Mouse (Mus musculus) intestine, embryonic 16.5 days (tissue): ENCODE data around the gene Retreg2. TPM values are rescaled to one million over a fixed set of nuclear protein-coding genes. Genes with fewer than 3 reads are reported as not detected.

ENCODE experiments used
- ATAC-seq: fragments of 200-750 bp; cut with Nextera tagmentation; 2 replicates; pipeline ENCODE4 v1.8.0; 2017; ENCODE audit warnings: moderate TSS enrichment, moderate library complexity
- H3K27ac ChIP-seq: fragments of 300-500 bp; sonication (generic); 2 replicates; pipeline ENCODE4 v1.5.1; 2014; ENCODE audit warnings: mild to moderate bottlenecking, low read length
- H3K27me3 ChIP-seq: fragments of 300-500 bp; sonication (generic); replicated peaks from 2 replicates; pipeline ENCODE4 v1.6.1; 2014; ENCODE audit warnings: low read length, control low read depth, mixed read lengths; ENCODE audit not compliant: control insufficient read depth, insufficient read depth
- H3K36me3 ChIP-seq: fragments of 300-500 bp; sonication (generic); 2 replicates; pipeline ENCODE4 v1.6.1; 2014; ENCODE audit warnings: low read length, control low read depth; ENCODE audit not compliant: control insufficient read depth, insufficient read depth
- H3K4me1 ChIP-seq: fragments of 300-500 bp; sonication (generic); 2 replicates; pipeline ENCODE4 v1.6.1; 2014; ENCODE audit warnings: low read length, control low read depth, mixed read lengths; ENCODE audit not compliant: control insufficient read depth, insufficient read depth
- H3K4me2 ChIP-seq: fragments of 300-500 bp; sonication (generic); 2 replicates; pipeline ENCODE4 v1.6.1; 2014; ENCODE audit warnings: low read depth, low read length, control low read depth
- H3K4me3 ChIP-seq: fragments of 300-500 bp; sonication (generic); 2 replicates; pipeline ENCODE4 v1.5.1; 2014; ENCODE audit warnings: mild to moderate bottlenecking, low read length
- H3K9ac ChIP-seq: fragments of 300-500 bp; sonication (generic); 2 replicates; pipeline ENCODE4 v1.6.1; 2014; ENCODE audit warnings: low read depth, low read length
- H3K9me3 ChIP-seq: fragments of 300-500 bp; sonication (generic); 2 replicates; pipeline ENCODE4 v1.6.1; 2016; ENCODE audit warnings: low read length, control low read depth; ENCODE audit not compliant: control insufficient read depth
- WGBS: fragments of 180-500 bp; shearing (Covaris S2); extraction: QIAGEN DNeasy Blood & Tissue Kit; methylation state at CpG from one replicate; pipeline ENCODE4 v1.1.7; 2014; 5-methylcytosine and 5-hydroxymethylcytosine counted together
- polyA plus RNA-seq: library from polyadenylated mRNA; unstranded; fragments of >200 nt; fragmentation: Nextera tagmentation; extraction: Ambion mirVana; gene quantifications from 2 replicates; pipeline ENCODE4 v1.2.1, GENCODE M21; 2015

Gene Retreg2
- 44.7 and 50.8 TPM in 2 replicates for polyA plus RNA-seq

- Histone ChIP-seq H3K9me3 (no peaks in the 10 kb centered on the region), H3K4me2 (peak within 1 kb of the TSS; percentile 71), H3K4me1 (peaks cover 8% of the 10 kb centered on the region; the same call in 1 of the 2 replicates), H3K27ac (peak within 1 kb of the TSS; percentile 97), H3K27me3 (no peaks in the 10 kb centered on the region), H3K4me3 (peak within 1 kb of the TSS; percentile 77), H3K36me3 (peaks cover 17% of the 10 kb centered on the region), H3K9ac (peak within 1 kb of the TSS; percentile 93)
- WGBS: under 1% methylated on average over 91 of the region's 91 CpGs
- peak; percentile 89 for ATAC-seq
Measured at GRCm38 (mm10) chr1:75142301-75143261, at the start of gene Retreg2, which contains the start of gene Cnppd1. Retreg2 (plus strand) TSS chr1:75142778. Cnppd1 (minus strand) TSS chr1:75142711.

- ATAC-seq: no peak
Measured at GRCm38 (mm10) chr1:75122211-75122610, 20.4 kb upstream of the Retreg2 start.

GRCm38 (mm10) chr1:75124346-75125321 is 17.9 kb upstream of the Retreg2 start, which contains the start of gene Nhej1:
Nhej1 (minus strand) TSS chr1:75125200.
- peak; percentile 97 for ATAC-seq
- WGBS: 1% methylated on average over 56 of the region's 56 CpGs

More at GRCm38 (mm10) chr1:75122211-75122610, 20.4 kb upstream of the Retreg2 start:
- Histone ChIP-seq H3K9ac (no peak overlapping the region), H3K27ac (no peak overlapping the region), H3K4me2 (no peak overlapping the region), H3K27me3 (no peaks in the 10 kb centered on the region), H3K36me3 (no peaks in the 10 kb centered on the region), H3K4me1 (peaks cover 5% of the 10 kb centered on the region), H3K9me3 (no peaks in the 10 kb centered on the region), H3K4me3 (no peak overlapping the region)
- 82% methylated on average over 3 of the region's 3 CpGs for WGBS

GRCm38 (mm10) chr1:75125418-75125817 is 17.2 kb upstream of the Retreg2 start:
- Histone ChIP-seq H3K27ac (peak overlapping the region; percentile 99), H3K27me3 (no peaks in the 10 kb centered on the region)

More at GRCm38 (mm10) chr1:75124346-75125321, 17.9 kb upstream of the Retreg2 start, which contains the start of gene Nhej1:
- Histone ChIP-seq H3K4me3 (peak within 1 kb of the TSS; percentile 66), H3K9me3 (no peaks in the 10 kb centered on the region), H3K36me3 (no peaks in the 10 kb centered on the region), H3K9ac (peak within 1 kb of the TSS; percentile 80), H3K4me1 (peaks cover 5% of the 10 kb centered on the region), H3K4me2 (peak within 1 kb of the TSS; percentile 65), H3K27ac (peak within 1 kb of the TSS; percentile 99), H3K27me3 (no peaks in the 10 kb centered on the region)

GRCm38 (mm10) chr1:75128641-75129040 is 13.9 kb upstream of the Retreg2 start:
- Histone ChIP-seq H3K4me3 (no peak overlapping the region), H3K36me3 (no peaks in the 10 kb centered on the region), H3K9me3 (no peaks in the 10 kb centered on the region), H3K27ac (no peak overlapping the region; the same call in 1 of the 2 replicates), H3K4me2 (no peak overlapping the region), H3K9ac (no peak overlapping the region), H3K27me3 (no peaks in the 10 kb centered on the region), H3K4me1 (peaks cover 5% of the 10 kb centered on the region)
- no peak for ATAC-seq
- 66% methylated on average over 3 of the region's 3 CpGs for WGBS

More at GRCm38 (mm10) chr1:75125418-75125817, 17.2 kb upstream of the Retreg2 start:
- Histone ChIP-seq H3K4me3 (peak overlapping the region; percentile 66), H3K36me3 (no peaks in the 10 kb centered on the region), H3K9me3 (no peaks in the 10 kb centered on the region), H3K9ac (peak overlapping the region; percentile 80), H3K4me1 (peaks cover 5% of the 10 kb centered on the region), H3K4me2 (peak overlapping the region; percentile 51)
- no peak; the same call in 1 of the 2 replicates for ATAC-seq
- WGBS: 28% methylated on average over 5 of the region's 5 CpGs

- no peak for ATAC-seq
- Histone ChIP-seq H3K27me3 (no peaks in the 10 kb centered on the region), H3K4me3 (no peak within 1 kb of the TSS), H3K27ac (no peak within 1 kb of the TSS), H3K36me3 (peaks cover 21% of the 10 kb centered on the region), H3K9ac (no peak within 1 kb of the TSS), H3K4me1 (peaks cover 3% of the 10 kb centered on the region; the same call in 1 of the 2 replicates), H3K9me3 (no peaks in the 10 kb centered on the region), H3K4me2 (no peak within 1 kb of the TSS)
- 53% methylated on average over 12 of the region's 12 CpGs for WGBS
Measured at GRCm38 (mm10) chr1:75133421-75134207, 9.0 kb upstream of the Retreg2 start, which contains the start of gene Slc23a3. Slc23a3 (minus strand) TSS chr1:75133890.

- H3K4me3 ChIP-seq: no peak overlapping the region
- 83% methylated on average over 6 of the region's 6 CpGs for WGBS
- no peak overlapping the region for H3K27ac ChIP-seq
- ATAC-seq: no peak
- no peaks in the 10 kb centered on the region for H3K9me3 ChIP-seq
- H3K9ac ChIP-seq: no peak overlapping the region
- no peaks in the 10 kb centered on the region for H3K27me3 ChIP-seq
- H3K36me3 ChIP-seq: peaks cover 21% of the 10 kb centered on the region
- H3K4me1 ChIP-seq: 0 out of 2 replicates have a peak, but pooled peaks cover 3% of the 10 kb centered on the region
- H3K4me2 ChIP-seq: no peak overlapping the region
Measured at GRCm38 (mm10) chr1:75136293-75136692, 6.3 kb upstream of the Retreg2 start.

- no peaks in the 10 kb centered on the region for H3K9me3 ChIP-seq
- no peaks in the 10 kb centered on the region for H3K27me3 ChIP-seq
- WGBS: 56% methylated on average over 3 of the region's 3 CpGs
- no peak overlapping the region for H3K27ac ChIP-seq
- H3K4me3 ChIP-seq: no peak overlapping the region
- H3K4me2 ChIP-seq: no peak overlapping the region
- H3K4me1 ChIP-seq: 0 out of 2 replicates have a peak, but pooled peaks cover 3% of the 10 kb centered on the region
- peaks cover 21% of the 10 kb centered on the region for H3K36me3 ChIP-seq
- peak; percentile 7; the same call in 1 of the 2 replicates for ATAC-seq
- no peak overlapping the region for H3K9ac ChIP-seq
Measured at GRCm38 (mm10) chr1:75136730-75137129, 5.8 kb upstream of the Retreg2 start.
